Mouse (Mus musculus): Measurements from ENCODE around the gene Noc3l. TPM values are rescaled to one million over a fixed set of nuclear protein-coding genes. Genes with fewer than 3 reads are reported as not detected.
A peak's percentile ranks its signal among the peaks of the same experiment; 100 is the strongest.

Noc3l gene
- polyA plus RNA-seq (2012; rRNA removed), result 8.8 and 9.2 TPM in 2 replicates

DNA sequence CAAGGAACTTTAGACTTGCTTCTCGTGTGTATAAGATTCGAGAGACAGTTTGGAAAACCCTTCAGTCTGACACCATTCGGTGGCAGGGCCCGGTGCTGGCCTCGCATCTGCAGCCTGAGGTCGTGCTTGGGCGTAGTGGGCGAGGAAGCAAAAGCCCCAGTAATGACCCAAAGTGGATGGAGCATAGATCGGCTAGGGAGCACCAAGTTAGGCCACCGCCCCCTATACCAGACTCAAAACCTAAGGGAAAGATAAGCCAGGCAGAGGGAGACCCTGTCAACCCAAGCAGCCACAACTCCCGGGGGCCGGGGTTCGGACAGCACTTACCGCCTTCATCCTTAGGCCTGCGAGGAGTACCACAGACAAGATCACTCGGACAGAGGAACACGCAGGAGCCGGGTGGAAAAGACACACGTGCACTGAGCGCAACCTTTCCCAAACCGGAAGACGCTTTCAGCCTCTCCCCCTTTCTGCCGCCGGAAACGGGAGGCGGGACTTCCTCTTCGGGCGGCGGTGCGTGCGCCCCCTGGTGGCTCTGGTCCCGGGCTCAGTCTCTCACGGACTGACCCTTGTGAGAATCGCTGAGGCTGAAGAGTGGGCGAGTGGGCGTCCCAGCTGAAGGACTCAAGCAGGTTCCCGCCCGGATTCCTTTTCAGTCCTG, at the start of gene Noc3l:
TSS of gene Noc3l (minus strand) at position 472 of the 661 bp plus-strand sequence.
- peak; percentile 94 for DNase-seq (ENCODE audit: low spot score)

DNA sequence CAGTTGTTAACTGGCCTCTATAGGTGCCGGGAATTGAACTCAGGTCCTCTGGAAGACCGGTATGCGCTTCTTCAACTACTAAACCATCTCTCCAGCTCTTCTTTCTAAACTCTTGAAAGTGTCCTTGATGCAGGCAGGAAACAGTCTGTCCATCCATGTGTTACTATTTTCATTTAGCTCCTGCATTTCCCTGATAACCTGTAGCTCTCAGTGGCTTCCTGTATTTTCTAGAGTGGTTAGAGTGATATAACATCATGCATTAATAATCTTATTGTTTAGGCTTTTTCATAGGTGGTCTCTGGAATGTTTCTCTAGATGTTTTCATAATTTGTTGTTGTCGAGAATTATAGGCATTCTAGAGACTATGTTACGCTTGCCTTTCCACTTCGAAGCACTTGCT, 43.5 kb upstream of the Noc3l start:
- no peak for DNase-seq (ENCODE audit: low spot score)

DNA sequence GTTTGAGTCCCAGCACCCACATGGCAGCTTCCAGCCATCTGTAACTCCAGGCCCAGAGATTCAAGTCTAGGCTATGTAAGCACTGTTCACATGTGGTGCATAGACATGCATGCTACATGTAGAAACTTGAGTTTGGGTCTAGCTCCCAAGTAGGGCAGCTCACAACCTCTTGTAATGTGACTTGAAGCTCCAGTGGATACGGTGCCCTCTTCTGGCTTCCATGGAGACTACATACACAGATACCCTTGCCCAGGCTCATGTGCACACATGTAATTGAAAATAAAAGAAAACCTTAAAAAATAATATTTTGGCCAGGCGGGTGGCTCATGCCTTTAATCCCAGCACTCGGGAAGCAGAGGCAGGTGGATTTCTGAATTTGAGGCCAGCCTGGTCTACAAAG, 39.2 kb upstream of the Noc3l start:
- DNase-seq (ENCODE audit: low spot score), result no peak

GRCm38 (mm10) chr19:38846373-38846772, 27.3 kb upstream of the Noc3l start:
- no peak for DNase-seq (ENCODE audit: low spot score)

DNA sequence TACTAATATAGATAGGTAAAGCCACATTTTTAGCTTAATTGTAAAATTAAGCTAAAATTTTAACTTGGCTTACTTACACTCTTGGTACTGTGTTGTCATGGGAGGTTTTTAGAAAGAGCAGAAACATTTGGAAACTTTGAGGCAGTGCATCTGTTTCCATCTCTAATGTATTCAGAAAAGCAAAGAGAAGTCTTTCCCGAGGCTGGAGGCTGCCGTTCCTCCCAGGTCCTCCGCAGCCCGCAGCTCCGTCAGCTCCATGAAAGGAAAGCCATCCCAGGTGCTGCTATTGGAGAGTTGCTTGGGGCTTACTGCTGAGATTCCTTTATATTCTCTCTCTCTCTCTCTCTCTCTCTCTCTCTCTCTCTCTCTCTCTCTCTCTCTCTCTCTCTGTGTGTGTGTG, 25.8 kb upstream of the Noc3l start:
- no peak for DNase-seq (ENCODE audit: low spot score)

DNA sequence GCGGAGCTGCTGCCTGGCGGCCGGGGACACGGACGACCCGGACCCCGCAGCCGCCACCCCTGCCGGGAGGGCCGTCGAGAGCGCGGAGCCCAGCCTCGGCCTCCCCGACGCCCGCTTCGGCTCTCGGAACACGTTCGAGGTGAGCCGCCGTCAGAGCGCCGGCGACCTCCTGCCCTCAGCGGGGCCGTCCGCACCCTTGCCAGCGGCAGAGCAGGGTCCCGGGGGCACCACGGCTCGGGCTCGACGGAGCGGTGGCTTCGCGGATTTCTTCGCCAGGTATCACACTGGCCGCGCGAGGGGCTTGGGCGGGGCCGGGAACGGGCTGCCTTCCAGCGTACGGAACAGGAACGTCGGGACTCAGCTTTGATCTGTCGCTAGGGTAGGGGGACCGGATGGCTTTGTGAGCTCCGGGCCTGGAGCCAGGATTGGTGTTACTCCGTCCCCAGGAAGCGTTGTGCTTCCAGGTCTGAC, 18.2 kb upstream of the Noc3l start:
- peak; percentile 41 for DNase-seq (ENCODE audit: low spot score)

GRCm38 (mm10) chr19:38836438-38837170, 17.6 kb upstream of the Noc3l start, which contains the start of gene Tbc1d12:
TSS of gene Tbc1d12 (plus strand) at chr19:38836579.
- peak; percentile 86 for DNase-seq (ENCODE audit: low spot score)

DNA sequence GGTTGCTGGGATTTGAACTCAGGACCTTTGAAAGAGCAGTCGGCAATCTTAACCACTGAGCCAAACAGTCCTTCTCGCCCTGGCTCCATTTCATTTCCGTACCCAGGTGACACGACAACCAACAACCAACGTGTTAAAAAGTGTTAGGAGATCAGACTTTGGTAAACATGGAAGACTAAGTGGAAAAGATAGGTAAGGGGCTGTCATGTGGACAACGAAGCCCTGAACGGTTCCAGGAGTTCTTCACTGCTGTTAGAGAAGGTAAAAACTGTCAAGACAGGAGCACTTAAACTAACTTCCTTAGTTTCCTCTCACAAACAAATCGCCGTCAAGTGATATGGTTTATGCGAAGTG, 17.0 kb upstream of the Noc3l start:
- no peak for DNase-seq (ENCODE audit: low spot score)

DNA sequence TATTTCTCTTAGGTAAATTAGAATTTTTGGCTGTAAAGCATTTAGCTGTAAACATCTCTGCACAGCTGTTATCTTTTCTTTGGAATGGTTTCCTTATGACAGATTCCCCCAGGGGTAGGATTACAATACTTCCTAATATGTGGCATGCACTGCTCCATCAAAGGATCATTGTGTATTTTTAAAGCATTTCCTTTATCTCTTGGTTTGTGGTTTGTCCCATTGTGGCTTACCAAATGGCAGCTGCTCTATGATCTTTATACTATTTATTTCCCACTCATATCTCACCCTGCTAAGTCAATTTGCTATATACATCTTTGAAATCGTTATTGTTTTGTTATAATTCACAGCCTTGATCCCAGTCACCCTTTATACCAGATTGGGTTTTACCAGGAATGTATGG, 14.2 kb upstream of the Noc3l start:
- no peak for DNase-seq (ENCODE audit: low spot score)

DNA sequence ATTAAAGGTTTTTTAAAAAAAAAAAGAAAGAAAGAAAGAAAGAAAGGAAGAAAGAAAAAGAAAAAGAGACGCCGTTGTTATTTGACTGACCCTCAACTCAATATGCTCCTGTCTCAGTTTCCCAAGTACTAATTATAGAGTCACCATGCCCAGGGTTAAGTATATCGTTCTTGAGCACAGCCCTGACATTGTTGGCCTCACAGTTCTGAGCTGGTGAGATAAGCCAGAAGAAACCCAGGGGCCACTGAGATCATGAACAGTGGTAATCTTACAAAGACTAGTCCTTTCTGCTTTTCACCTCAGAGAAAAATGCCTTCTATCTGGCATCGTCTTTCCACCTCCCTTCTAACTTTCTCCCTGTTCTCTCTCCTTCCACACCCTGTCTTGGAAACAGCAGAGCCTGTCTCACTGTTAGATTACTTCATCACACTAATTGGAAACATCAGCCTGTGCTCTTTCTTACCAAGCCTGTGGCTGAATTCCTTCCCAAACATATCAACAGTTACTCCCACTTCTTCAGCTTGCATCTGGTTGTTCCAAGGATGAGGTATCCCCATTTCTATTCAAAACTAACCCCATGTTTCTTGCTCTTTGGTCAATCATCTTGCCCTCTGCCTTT, 1.3 kb upstream of the Noc3l start:
- DNase-seq (ENCODE audit: low spot score), result no peak

GRCm38 (mm10) chr19:38819427-38819802, 378 bp upstream of the Noc3l start:
- DNase-seq (ENCODE audit: low spot score), result no peak

GRCm38 (mm10) chr19:38818191-38818590, 846 bp downstream of the Noc3l start:
- DNase-seq (ENCODE audit: low spot score), result no peak

- no peak for DNase-seq (ENCODE audit: low spot score)
These were observed 20.2 kb downstream of the Noc3l start for GRCm38 (mm10) chr19:38798801-38799200.

DNA sequence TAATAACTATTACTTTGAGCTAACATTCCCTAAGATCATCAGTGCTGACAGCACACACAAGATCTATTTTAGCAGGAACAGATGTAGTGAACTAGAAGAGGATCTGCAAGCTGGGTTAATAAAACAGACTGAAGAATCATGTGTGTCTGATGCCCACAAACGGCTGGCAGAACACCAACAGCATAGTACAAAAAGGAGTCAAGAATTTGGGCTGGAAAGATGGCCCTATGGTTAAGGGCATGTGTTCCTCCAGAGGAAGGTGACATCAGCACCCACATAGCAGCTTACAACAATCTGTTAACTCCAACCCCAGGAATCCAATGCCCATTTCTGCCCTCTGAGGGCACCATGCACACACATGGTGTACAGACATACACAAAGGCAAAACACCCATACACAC, 20.7 kb downstream of the Noc3l start:
- no peak for DNase-seq (ENCODE audit: low spot score)

DNA sequence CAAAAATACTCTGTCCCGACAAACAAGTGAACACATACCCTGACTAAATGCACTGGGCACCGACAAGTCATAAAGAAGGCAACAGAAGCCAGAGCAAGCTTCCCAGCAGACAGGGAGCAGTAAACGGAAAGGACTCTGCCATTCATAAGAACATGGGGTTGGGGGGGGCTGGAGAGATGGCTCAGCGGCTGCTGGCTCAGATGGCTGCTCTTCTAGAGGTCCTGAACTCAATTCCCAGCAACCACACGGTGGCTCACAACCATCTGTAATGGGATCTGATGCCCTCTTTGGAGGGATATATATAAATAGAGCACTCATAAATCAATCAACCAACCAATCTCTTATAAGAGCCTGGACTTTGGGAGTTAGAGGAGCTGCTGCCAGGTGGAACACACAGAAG, 22.5 kb downstream of the Noc3l start:
- no peak for DNase-seq (ENCODE audit: low spot score)

DNA sequence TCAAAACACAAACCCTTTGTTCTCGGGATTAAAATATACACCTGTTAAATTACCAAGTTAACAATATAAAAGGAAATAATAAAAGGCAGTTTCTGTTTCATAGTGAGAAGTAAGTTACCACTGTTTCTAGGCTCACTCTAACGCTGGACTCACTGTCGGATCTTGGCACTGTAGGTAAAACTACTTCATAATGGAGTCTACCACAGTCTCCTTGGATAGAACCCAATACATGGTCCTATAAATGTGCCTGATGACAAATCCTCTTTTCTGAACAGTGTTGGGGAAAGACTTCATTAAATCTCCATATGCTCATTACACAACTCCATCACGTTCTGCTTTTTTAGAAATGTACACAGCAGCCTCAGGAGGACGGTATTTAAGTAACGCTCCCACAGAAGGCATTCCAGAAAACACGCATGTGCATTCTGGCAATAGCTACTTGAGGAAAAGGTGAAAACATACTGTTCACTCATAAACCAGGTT, 25.4 kb downstream of the Noc3l start:
- no peak for DNase-seq (ENCODE audit: low spot score)

GRCm38 (mm10) chr19:38787756-38788155, 31.3 kb downstream of the Noc3l start:
- no peak for DNase-seq (ENCODE audit: low spot score)

DNA sequence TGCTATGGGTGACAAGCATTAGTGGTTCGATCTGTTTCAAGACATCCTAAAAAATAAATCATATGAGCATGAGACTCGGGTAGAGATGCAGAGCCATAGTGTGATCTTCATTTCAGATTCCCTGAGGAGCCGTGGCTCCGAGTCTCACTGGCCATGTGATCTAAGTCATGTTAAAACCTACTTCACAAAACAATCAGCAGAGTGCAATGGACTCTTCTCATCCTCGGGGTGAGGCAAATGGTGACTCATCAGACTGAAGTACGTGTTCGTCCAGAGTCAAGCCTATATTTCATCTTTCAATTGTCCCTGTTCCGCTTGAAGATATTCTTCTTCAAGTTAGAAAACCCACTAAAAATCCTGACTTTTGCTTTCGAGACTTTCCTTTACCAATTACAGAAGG, 35.5 kb downstream of the Noc3l start:
- no peak for DNase-seq (ENCODE audit: low spot score)

DNA sequence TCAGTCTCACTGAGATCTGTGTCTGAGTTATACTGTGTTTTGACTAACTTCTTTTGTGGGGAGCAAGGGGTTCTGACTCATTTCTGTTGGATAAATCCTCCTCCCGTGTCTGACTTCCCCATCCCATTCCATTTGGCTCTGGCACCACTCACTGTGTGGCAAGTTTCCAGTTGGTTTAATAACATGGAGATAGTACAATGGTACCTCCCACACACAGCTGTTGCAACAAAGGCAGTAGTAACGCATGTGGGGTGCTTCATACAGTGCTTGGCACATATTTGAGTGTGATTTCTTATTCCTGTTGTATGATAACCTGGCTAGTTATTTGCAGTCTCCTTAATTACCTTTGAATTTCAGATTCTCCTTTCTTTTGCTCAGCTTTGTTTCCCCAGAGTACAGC, 40.2 kb downstream of the Noc3l start:
- no peak for DNase-seq (ENCODE audit: low spot score)

DNA sequence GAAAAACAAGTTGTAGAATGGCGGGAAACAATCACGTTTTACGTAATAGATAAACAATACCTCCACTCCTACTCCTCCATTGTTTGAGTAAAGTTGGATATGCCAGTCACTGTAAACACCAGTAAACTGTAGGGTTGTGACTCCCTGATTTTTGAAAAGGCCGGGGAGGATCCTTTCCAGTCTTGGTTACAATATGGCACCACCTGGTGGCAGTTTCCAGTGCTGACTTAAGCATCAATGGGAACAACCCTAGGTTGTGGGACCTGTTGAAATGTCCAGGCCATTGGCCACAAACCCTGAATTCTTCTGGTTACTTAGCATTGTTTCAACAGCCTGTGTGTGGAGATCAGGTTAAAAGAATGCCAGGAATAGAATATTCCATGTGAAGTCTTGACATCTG, 43.5 kb downstream of the Noc3l start:
- DNase-seq (ENCODE audit: low spot score), result no peak

- no peak for DNase-seq (ENCODE audit: low spot score)
These were observed 52.7 kb downstream of the Noc3l start for GRCm38 (mm10) chr19:38766306-38766705.

DNA sequence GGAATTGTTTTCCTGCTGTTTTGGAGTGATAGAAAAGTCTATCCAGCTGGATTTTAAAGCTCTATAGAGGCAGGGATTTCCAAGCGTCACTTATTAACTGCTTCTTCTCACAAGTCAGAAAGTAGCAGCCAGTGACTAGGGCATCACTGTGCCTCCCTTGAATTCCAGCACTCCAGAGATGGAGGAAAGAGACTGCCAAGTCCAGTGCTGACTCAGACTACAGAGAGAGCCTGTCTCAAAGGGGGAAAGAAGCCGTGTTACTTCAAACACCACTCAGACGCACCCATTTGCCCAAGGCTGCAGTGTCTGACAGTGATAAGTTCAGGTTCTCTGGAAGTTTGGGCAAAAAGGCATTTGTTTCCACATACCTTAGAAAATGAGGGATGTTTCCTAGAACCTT, 58.6 kb downstream of the Noc3l start:
- no peak for DNase-seq (ENCODE audit: low spot score)

All from urinary bladder, adult 2 months (tissue).